Mouse (Mus musculus): ENCODE data around the gene Fbxw16.
"Not testable (repeated sequence)": the region's sequence is repeated elsewhere in the genome, so short reads cannot be mapped to it uniquely, and the experiment has no call there.

Fbxw16 gene

GRCm38 (mm10) chr9:109449040-109449439, at the start of gene Fbxw16:
Fbxw16 (minus strand) TSS chr9:109449140.
- no peak for ATAC-seq (ENCODE audit: insufficient number of reproducible peaks, low FRiP score, low TSS enrichment)

GRCm38 (mm10) chr9:109495775-109496174, 46.8 kb upstream of the Fbxw16 start, which contains the start of gene Fbxw19:
Fbxw19 (minus strand) TSS chr9:109495875.
- ATAC-seq (ENCODE audit: insufficient number of reproducible peaks, low FRiP score, low TSS enrichment), result not testable (repeated sequence)

- no peak for ATAC-seq (ENCODE audit: insufficient number of reproducible peaks, low FRiP score, low TSS enrichment)
These were observed 16.0 kb downstream of the Fbxw16 start for GRCm38 (mm10) chr9:109432956-109433355.

- not testable (repeated sequence) for ATAC-seq (ENCODE audit: insufficient number of reproducible peaks, low FRiP score, low TSS enrichment)
These were observed 44.7 kb downstream of the Fbxw16 start, which contains the start of gene Fbxw22 for GRCm38 (mm10) chr9:109404196-109404595. Fbxw22 (minus strand) TSS chr9:109404296.

Measured in cerebellum, adult (tissue).